Mouse (Mus musculus): ENCODE measurements around the gene Jak1.

GRCm38 (mm10) chr4:101107122-101107521, 158.0 kb downstream of the Jak1 start:
- no peak for TF ChIP-seq TCF12 (IDR thresholded peaks at IDR 0.05; ENCODE audit: insufficient read depth, poor library complexity, severe bottlenecking)
- TF ChIP-seq POLR2A (IDR thresholded peaks at IDR 0.05; ENCODE audit: insufficient read length, low read depth): no peak
- no peak for TF ChIP-seq POLR2AphosphoS2 (IDR thresholded peaks at IDR 0.05; ENCODE audit: insufficient read length, low read depth)
- TF ChIP-seq MYOD1 (IDR thresholded peaks at IDR 0.05; ENCODE audit: control insufficient read depth in 1 of 3, insufficient read length in 2 of 3, low read depth in 2 of 3): no peak
- no peak for TF ChIP-seq MAX (IDR thresholded peaks at IDR 0.05; ENCODE audit: low read depth)
- TF ChIP-seq USF1 (IDR thresholded peaks at IDR 0.05; ENCODE audit: low read depth): no peak
- TF ChIP-seq REST (IDR thresholded peaks at IDR 0.05; ENCODE audit: insufficient read depth, insufficient read length): no peak
- TF ChIP-seq MYOG (IDR thresholded peaks at IDR 0.05; ENCODE audit: control insufficient read depth in 1 of 3, insufficient read depth in 1 of 3, insufficient read length in 2 of 3, low read depth in 2 of 3): no peak
